Mouse (Mus musculus): ENCODE data around the gene Neo1.
A peak's percentile ranks its signal among the peaks of the same experiment; 100 is the strongest.

Gene Neo1

DNA sequence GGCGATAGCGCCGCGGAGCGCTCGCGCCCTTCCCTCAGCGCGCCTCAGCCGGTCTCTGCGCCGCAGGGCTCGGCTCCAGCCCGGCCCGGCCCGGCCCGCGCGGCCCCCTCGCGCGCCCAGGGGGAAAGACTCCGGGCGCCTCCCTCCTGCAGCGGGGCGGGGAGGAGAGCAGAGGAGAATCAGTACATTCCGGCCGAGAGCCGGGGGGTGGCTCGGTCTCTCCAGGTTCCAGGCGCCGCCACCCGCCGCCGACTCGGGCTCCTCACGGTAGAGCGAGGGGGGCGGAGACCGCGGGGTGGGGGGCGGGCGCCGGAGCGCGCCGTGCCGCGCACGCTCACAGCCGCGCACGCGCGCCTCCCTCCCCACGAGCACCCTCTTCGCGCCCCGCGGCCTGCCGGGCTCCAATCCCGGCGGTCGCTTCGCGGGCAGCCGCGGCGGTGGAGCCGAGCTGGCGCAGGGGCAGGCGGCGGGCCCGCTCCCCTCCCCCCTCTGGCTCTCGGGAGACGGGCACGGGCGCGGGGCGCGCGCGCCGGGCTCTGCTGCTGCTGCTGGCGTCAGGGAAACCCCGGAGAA, at the start of gene Neo1:
Gene Neo1 (minus strand): TSS at position 283 of the 573 bp plus-strand sequence.
- DNase-seq = peak; percentile 93 to 97

DNA sequence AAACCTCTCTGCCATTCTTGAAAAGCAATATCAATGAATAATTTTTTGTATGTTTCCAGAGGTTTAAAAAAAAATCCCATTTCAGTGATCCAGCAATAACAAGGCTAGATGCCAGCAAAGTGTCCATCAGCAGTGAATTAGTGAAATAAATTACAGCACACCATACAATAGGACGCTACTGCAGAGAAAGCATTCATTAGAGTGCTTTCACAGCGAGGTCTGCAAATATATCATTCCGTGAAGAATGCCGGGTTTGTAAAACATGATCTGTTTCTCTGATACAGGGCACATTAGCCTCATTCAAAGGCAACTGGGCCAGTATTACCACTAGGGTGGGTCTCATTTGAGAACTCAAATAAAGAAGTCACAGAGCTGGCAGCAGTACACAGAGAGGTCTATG, 39.4 kb upstream of the Neo1 start:
- DNase-seq = no peak

DNA sequence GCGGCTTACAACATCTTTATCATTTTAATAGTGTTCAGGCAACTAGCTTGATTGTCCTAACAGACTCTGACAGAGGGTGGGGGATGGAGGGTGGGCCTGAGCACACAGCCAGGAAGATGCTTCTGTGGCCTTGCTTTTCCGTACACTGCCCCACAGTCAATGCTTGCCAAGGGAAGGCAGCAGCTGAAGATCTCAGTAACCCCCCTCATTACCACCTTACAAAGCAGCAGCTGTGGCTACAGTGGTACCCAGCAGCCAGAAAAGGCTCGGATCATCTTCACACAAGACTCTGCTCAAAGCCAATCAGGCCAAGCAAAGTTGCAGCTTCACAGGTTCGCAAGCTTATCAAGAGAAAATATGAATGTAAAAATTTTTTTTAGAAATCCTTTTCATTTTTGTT, 37.6 kb upstream of the Neo1 start:
- no peak for DNase-seq

DNA sequence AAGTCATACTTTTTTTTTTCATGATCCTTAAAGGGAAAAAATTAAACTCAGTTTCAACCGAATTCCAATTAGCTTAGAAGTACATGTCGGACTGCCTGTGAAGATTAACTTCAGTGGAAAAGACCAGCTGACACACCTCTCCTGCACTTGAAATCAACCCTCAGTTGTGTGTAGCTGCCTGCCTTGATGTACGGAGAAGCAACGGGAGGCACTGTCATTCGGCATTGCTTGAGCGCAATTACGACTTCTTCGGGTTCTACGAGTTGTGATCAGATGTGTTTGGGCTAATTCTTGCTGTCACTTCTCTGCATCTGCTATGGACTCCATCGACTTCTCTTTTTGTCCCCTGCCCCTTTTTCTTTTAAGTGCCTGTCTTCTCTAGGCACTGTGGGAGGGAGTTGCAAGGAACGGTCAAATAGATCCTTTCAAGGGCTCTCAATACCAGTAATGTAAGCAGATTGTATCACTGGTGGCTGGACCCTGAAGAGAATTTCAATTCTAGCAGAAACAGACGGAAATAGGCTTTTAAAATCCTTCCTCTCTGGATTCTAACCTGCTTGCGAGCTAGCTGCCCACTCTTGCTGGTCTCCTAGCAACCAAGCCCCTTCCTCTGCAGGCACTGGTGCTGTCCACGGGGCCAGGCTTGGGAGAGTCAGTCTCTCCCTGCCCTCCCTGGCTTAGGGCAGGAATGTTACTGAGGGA, 36.0 kb upstream of the Neo1 start:
- no peak for DNase-seq

DNA sequence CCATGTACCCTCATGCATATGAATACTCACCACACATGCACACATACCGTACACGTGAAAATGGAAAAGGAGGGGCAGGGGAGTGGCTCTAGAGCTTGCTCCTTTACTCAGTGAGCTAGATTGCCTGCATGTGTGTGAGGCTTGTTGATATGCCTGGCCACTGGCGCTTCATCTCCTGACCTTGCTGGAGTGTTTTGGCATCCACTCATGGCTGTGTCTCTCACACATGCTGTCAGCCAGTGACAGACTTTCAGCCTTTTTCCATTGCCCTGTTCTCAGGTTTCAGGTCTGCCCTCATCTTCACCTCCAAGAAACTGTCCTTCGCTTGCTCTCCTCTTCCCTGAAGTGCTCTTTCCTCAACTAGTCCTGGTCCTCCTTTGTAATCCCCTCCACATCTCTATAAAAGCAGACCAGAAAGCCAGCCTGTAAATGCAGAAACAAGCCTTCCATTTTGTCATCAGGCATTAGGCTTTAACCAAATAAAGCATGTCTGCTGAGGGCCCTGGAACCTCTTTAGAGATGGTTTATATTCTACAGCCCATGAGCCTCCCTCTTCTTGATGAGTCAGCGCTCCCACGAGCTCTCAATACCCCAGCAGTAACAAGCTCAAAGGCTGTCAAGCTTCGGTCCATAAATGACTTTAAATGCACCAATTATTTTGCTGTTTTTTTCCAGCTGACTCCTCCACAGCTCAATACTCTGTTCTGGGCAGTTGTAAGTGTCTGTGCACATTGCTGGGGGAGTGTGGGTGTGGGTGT, 35.2 kb upstream of the Neo1 start:
- DNase-seq = no peak

DNA sequence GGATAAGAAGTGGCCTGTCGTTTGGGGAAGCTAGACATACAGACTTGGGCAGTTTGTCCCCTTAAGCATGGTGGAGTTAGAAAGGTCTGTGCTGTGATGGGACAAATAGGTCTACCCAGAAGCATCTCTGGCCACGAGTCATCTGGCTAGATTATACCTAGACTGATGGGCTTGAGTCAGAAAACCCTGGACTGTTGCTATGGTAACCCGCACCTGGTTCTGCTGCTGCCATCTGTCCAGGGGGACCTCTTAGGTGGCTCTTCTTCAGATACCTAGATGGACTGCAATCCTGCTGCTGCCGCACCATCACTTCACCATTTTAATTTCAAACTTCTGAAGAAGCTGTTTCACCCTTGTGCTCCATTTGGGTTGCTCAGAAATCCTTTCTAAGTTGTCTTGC, 34.0 kb upstream of the Neo1 start:
- no peak for DNase-seq

DNA sequence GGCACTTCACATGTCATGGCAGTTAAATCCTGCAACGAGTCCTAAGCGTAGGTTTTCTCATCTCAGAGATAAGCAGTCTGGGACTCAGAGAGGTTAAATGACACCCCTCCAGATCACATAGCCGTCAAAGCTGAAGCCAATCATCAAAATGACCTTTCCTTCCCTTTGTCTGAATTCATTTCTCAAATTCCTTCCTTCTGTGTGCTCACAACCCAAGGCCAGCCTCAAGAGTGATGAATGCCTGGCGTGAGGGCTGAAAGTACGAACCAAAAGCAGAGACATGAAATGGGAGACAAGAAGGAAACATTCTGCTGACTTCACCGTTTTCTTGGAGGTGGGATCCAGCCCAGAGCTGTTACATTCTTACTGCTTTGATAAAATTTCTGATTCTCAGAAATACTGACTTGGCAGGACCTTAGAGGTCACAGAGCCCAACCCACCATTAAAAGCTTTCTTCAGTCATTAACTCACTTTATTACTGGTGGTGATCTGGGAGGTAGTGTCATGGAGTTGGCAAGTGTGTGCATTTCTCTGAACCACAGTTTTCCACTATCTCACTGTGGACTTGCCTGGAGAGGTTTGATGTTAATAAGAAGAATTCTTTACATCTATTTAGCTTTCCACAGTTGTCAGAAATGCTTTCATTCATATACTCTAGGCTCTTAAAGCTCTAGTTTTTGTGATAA, 29.5 kb upstream of the Neo1 start:
- no peak for DNase-seq

DNA sequence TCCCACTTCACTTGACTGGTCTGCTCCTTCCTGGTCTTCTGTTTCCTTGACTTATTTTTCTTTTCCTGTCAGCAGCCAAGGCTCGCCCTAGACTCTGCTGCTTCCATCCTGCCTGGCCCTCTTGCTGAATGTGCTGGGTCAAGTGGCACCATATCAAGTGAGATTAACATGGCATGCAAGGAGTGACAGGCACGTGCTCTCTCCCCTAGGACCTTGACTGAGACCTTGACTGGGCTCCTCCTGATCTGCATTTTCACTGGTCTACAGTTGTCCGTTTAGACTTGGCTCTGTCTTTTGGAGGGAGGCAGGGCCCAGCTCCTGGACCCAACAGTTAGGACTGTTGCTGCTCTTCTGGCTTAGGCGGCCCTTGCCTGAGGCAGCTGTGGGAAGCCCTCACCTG, 26.2 kb upstream of the Neo1 start:
- DNase-seq = no peak

DNA sequence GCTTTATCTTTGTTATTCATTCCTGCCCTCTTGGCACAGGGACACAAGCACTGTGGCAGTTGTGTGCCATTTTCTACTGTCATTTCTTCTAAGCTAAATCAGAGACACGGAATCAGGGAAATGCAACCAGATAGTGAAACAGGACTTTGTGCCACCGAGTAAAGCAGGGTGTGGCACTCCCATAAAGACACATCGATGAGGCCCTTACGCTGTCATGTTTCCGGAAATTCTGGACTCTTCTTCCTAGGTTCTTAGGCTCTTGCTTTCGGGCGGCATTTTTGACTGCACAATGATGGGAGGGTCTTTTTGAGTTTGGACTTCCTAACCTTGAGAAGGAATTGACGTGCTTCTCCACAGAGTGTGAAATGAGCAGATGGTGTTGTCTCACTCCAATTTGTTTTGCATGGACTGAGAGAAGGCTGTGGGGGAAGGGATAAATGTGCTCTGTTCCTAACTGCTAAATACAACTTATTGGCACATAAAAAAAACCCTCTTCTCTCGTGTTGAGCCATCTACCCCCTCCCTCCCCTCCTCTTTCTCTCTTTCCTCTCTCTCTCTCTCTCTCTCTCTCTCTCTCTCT, 23.9 kb upstream of the Neo1 start:
- no peak for DNase-seq

DNA sequence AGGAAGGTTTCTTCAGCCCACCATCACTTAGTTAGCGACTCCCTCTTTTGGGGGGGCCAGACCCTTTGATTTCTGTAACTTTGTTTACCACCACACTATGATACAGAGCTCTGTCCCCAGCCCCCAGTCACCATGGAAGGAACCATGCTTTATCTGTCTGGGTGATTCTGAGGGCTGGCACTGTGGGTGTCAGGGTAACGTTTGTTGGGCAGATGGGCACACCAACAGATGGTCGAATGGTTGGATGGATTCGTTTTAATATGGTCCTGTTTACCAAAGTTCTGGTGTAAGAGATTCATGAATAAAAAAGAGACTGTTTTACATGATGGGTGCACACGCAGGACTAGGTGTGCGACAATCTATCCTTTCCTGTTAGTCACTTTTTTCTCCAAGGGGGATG, 22.9 kb upstream of the Neo1 start:
- no peak for DNase-seq

DNA sequence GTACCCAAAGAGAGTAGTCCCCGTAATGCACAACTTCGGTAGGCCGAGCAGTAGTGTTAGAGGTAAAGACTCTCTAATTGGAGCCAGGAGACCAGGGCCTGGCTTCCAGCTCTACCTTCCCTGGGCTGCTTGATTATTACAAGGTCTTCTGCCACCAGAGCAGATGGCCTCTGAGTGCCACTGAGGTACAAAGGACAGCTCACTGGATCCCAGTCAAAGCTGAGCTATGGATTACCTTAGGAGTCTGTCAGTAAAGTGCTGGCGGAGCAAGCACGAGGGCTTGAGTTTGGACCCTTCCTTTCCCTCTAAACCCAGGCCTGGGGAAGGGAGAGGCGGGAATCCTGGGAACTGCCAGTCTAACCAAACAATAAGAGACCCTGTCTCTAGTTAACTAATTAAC, 21.8 kb upstream of the Neo1 start:
- no peak for DNase-seq

DNA sequence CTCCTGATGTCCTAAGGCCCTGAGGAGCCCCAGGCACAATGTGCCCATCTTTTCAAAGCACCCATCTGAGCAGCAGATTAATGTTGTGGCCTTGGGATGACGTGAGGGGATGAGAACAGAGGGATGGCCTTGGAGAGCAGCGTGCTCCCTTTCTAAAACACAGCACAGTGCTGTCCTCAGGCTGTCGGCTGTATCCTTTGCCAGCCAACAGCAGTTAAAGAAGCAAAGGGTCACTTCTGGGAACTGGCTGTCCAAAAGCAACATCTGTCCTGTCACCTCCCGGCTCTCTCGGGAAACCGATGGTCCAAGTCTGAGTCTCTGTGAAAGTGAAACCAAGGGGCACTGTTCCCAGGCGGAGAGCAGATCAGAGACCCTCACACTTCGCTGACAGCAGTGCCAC, 20.0 kb upstream of the Neo1 start:
- no peak for DNase-seq

DNA sequence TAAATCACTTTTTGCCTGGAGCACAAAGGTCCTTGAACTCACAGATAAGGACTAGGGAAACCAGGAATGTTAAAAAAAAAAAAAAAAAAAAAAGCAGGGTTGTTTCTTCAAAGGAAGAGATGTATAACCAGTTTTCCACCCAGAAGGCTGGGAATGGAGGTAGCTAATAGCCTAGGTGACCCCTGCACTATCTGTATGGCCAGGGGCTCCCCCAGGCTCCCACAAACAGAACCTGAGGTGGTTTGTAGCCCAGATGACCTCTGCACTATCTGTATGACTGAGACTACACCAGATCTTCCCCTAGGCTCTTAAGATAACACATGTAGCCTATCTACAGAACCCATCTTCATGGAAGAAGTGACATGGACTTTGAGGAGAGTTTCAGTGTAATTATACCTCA, 5.6 kb upstream of the Neo1 start:
- no peak for DNase-seq

DNA sequence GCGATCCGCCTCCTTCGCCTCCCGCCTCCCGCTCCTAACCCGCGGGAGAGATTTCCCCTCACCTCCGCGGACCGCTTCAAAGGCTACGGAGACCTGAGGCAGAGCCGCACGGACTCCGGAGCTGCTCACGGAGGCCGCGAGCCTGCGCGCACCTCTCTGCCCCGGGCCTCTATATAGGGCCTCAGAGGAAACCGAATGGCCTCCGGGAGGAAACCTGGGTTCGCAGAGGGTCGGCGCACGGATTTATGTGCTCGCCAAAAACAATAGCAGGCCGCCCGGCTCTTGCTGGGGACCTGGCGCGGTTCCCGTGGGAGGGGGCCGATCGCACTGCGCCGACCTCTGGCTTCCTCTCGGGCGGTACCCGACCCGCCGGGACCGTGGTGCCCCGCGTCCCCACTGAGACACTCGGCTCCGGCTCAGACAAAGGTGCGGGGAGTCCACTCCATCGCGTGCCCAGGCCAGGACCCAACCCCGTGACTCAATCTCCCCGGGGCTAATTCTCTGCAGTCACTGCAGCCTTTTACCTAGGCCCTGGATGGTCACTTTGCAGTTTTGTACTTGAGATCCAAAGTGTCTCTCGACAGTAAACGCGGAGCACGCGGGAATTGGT, 596 bp upstream of the Neo1 start:
- DNase-seq = peak; percentile 58 to 79

DNA sequence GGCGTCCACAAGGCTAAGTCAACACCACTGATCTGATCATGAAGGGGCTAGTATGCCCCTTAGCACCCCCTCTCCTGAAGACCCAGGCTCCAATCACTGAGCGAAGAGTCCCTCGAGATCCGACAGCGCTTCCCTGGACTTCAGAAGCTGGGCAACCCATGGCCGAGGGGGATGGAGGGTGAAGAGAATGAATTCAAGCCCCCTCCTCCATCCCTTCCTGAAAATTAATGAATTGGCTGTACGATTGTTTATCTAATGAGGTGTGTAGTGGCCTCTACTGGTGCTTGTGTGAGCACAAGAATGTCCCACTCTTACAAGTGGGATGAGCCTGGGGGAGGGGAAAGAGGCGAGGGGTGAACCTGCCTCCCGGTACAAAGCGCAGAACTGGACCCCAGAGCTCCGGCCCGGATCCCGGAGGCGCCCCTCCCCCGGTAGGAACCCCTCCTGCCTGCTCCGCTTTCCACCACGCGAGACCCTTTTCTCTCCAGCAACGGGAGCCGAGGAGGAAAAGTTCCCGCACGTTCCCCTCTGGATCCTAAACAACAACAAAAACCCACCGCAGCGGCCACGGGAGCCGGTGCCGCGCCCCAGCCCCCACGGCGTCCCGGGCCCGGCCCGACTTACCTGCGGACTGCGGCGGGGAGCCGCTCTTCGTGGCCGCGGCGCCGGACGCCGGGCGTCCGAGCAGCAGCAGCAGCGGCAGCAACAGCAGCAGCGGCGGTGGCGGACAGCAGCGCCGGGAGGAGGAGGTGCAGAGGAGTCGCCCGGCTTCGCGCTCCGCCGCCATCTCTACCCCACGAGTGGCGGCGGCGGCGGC, 691 bp downstream of the Neo1 start:
- DNase-seq = peak; percentile 57 to 61

DNA sequence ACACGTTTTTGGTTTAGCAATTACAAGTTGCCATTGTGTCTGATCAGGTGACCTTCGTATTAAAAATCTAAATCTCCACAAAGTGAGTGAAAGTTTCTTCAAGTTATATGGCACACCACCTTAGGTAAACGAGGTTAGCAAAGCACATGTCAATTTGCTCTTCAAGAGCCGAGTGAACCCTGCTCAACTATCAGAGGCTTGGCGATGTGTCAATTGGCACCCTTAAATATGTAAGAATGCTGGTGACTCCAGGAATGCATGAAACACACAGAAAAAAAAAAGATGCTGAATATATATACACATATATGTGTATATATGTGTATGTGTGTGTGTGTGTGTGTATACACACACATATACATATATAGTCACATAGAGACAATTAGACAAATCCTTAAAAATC, 1.4 kb downstream of the Neo1 start:
- DNase-seq = peak in 1 of 2 experiments; percentile 19

DNA sequence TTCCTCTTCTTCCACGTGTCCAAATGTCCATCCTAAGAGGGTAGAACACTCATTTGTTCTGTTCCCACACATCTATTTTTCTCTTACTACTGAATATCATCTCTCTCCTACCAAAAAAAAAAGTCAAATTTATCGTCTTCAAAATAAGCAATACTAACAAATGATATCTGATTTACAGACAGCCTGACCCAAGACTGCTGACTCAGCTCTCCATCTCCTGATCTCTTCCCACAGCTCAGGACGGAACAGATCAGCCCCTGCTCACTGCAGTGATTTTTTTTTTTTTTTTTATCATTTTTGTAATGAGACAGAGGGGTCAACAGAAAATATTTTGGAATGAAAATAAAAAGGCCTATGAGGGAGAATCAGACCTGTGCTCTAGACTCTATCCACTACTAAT, 2.7 kb downstream of the Neo1 start:
- DNase-seq = no peak

DNA sequence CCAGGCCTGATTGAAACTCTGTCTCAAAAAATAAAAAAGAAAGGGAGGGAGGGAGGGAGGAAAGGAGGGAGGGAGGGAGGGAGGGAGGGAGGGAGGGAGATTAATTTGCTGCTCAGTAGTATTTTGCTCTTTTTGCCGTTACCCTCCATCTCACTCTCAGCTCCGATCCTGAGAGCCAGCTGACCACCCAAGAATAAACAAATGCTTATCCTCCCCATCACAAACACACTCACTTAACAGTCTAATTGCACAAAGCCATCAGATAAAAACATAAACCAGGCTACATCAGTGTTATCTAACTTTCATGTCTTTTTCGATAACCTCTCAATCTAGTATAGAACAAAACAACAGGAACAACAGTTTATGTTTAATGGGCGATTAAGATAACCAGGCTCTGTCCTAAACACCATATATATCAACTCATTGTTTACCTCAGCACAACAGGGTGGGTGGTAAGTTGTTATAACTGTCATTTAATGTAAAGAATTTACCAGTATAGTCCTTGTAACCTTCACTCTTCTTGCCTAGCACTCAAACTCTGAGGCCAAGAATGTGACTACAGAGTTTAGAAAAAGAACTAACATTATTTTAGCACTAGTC, 11.9 kb downstream of the Neo1 start:
- no peak for DNase-seq

DNA sequence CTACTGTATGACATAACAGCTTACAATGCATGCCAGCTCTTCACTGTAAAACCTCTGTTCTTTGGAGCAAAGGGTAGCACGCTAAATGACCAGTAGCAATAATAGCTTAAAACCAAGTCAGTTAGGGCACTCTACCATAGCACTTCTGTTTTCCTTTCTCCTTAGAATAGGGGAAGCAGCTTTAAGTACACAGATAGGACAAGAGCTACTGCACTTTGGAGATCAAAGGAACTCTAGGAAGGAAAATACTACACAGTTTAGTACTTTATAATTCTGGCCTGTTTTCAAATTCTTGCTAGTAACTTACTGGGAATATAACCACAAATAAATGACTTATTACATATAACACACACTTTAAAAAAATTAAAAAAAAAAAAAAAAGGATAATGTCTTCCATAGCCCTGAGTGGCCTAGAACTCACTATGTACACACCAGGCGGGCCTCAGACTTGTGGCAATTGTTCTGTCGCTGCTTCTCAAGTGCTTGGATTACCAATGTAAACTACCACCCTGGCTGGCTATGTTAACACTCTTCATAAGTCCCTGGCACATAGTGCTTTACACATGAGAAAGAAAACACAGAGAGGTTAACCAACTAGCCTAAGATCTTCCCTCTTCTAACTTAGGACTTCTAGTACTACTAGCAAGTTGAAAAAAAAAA, 20.1 kb downstream of the Neo1 start:
- DNase-seq = no peak

DNA sequence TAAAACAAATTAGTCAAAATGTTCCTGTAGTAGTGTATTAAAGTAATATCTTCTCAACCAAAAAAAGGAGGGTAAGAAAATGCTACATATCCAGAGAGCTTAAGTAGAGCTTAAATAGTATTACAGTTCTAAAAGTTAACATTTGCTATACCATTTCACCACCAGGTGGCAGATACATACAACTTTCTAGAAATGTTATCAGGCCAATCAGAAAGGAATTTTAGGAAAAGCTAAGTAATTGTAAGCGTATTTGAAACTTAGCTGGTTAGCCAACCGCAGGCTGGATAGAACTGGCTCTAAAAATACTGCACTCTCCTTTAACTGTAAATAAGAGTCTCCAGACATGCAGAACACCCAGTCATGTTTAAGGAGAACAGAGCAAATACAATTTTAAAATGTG, 22.9 kb downstream of the Neo1 start:
- peak; percentile 19 to 29 for DNase-seq

Data from cerebellum, adult 18-20 months (tissue).